Mouse (Mus musculus) megakaryocyte, embryonic 14.5 days (primary cell): ENCODE results near the gene Cd93.

ENCODE experiments used
- FLI1 ChIP-seq: IDR thresholded peaks from 2 replicates; pipeline ENCODE4 v1.6.1; 2012; ENCODE audit warnings: low read length, inconsistent platforms, mixed read lengths
- GATA1 ChIP-seq: IDR thresholded peaks from 3 replicates; pipeline ENCODE4 v1.6.1; 2012; ENCODE audit warnings: mixed read lengths, low read length, inconsistent platforms, borderline replicate concordance

- TF ChIP-seq GATA1 (no peak), FLI1 (no peak)
Observed at GRCm38 (mm10) chr2:148393149-148393548, 50.2 kb downstream of the Cd93 start.
